Mouse (Mus musculus): ENCODE results near the gene Nr2c1.

DNA sequence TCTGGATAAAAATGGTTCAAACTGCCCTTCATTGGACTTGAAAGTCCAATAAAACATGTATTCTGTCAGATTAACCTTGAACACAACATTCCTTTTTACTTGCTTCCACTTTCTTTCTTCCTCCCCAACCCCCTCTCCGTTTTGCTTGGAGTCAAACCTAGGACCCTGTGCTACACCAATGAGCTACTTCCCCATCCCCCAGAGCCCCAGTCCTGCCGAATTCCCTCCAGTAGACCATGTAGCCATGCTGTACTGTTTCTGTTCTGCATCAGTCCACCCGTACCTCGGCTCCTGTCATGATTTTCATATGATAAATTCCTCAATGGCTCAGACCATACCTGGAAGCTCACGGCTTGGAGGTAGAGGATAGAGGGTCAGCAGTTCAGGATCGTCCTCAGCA, 83.2 kb downstream of the Nr2c1 start:
- no peak for TF ChIP-seq CTCF (IDR thresholded peaks at IDR 0.05; ENCODE audit: insufficient read depth, low read length)
- TF ChIP-seq POLR2A (IDR thresholded peaks at IDR 0.05; ENCODE audit: borderline replicate concordance, extremely low read depth, low read depth, low read length) = no peak

Data from lung, adult 2 months (tissue).